In genomic region chr6:143114556-143114955, GRCm38 (mm10) we compare ENCODE assay signal across 8 mouse cellular contexts. TPM values are rescaled to one million over a fixed set of nuclear protein-coding genes. Genes with fewer than 3 reads are reported as not detected.
DNase-seq lines count a peak whose midpoint lies in the region; ATAC-seq lines count a peak whose summit lies in the region.

No protein-coding gene starts in this region.

- H3K4me1 ChIP-seq in kidney, embryonic 14.5 days (ENCODE audit: control insufficient read depth, insufficient read depth, low read length): peaks cover 5% of the 10 kb centered on the region; the same call in 1 of the 2 replicates
- H3K4me1 ChIP-seq in hindbrain, embryonic 10.5 days (replicated peaks): peaks cover 10% of the 10 kb centered on the region

- DNase-seq in testis, postnatal 10 days (ENCODE audit: low spot score): peak; percentile 39
- DNase-seq in testis, postnatal 14 days (ENCODE audit: low spot score): no peak
- peak; percentile 11 for DNase-seq in embryo, embryonic 9.5 days (ENCODE audit: extremely low spot score)
- DNase-seq in lung, postnatal 36 days: peak; percentile 68
- DNase-seq in thymus, postnatal 25 days: peak; percentile 79
- DNase-seq in gastrocnemius, postnatal 10 days: no peak
- DNase-seq in hindbrain, embryonic 10.5 days (ENCODE audit: low spot score): no peak

- no peak overlapping the region for H3K9ac ChIP-seq in kidney, embryonic 14.5 days (ENCODE audit: low read depth, low read length)

- no peaks in the 10 kb centered on the region for H3K9me3 ChIP-seq in kidney, embryonic 14.5 days (ENCODE audit: control insufficient read depth, low read length)
- H3K9me3 ChIP-seq in hindbrain, embryonic 10.5 days: no peaks in the 10 kb centered on the region

- no peak overlapping the region for H3K27ac ChIP-seq in kidney, embryonic 14.5 days (ENCODE audit: low read depth, low read length)
- H3K27ac ChIP-seq in hindbrain, embryonic 10.5 days: no peak overlapping the region

- H3K4me3 ChIP-seq in kidney, embryonic 14.5 days (ENCODE audit: low read length): no peak overlapping the region
- H3K4me3 ChIP-seq in hindbrain, embryonic 10.5 days: no peak overlapping the region

- WGBS in kidney, embryonic 14.5 days: 14% methylated on average over 2 of the region's 2 CpGs
- 4% methylated on average over 2 of the region's 2 CpGs for WGBS in hindbrain, embryonic 10.5 days

- H3K27me3 ChIP-seq in kidney, embryonic 14.5 days (ENCODE audit: control insufficient read depth, insufficient read depth, low read length): no peaks in the 10 kb centered on the region
- H3K27me3 ChIP-seq in hindbrain, embryonic 10.5 days (ENCODE audit: insufficient read depth, poor library complexity, severe bottlenecking): no peaks in the 10 kb centered on the region

- H3K36me3 ChIP-seq in kidney, embryonic 14.5 days (ENCODE audit: control insufficient read depth, insufficient read depth, low read length): no peaks in the 10 kb centered on the region
- no peaks in the 10 kb centered on the region for H3K36me3 ChIP-seq in hindbrain, embryonic 10.5 days

- H3K4me2 ChIP-seq in kidney, embryonic 14.5 days (replicated peaks; ENCODE audit: low read depth, low read length): no peak overlapping the region

- peak; percentile 70 for ATAC-seq in kidney, embryonic 14.5 days (ENCODE audit: low FRiP score, low TSS enrichment)

RNA-seq across cellular contexts. Expression of gene C2cd5, which starts 14.6 kb away (rescaled TPM):
- polyA plus RNA-seq in kidney, embryonic 14.5 days (2014; fragmentation: Nextera tagmentation; extraction: Ambion mirVana): 16.8 and 34.5 TPM in 2 replicates
- 10 to 100 TPM; 16.6 to 20.8 TPM for total RNA-seq in gastrocnemius, postnatal 10 days (2021)
- polyA plus RNA-seq in hindbrain, embryonic 10.5 days (2016; fragmentation: Nextera tagmentation; extraction: Ambion mirVana): 35.3 and 37.4 TPM in 2 replicates

RNA-seq across cellular contexts. Expression of gene Etnk1, which starts 52.5 kb away (rescaled TPM):
- 19.7 and 33.1 TPM in 2 replicates for polyA plus RNA-seq in kidney, embryonic 14.5 days (2014; fragmentation: Nextera tagmentation; extraction: Ambion mirVana)
- 10 to 100 TPM; 16.1 to 20.3 TPM for total RNA-seq in gastrocnemius, postnatal 10 days (2021)
- 19.7 and 22.9 TPM in 2 replicates for polyA plus RNA-seq in hindbrain, embryonic 10.5 days (2016; fragmentation: Nextera tagmentation; extraction: Ambion mirVana)

Comparison
In these comparisons a context has a peak if more than half of its experiments do, and no peak if none do; other contexts are left out.
1. DNase-seq: peak in testis, postnatal 10 days (single experiment), embryo, embryonic 9.5 days (single experiment), lung, postnatal 36 days (single experiment) and thymus, postnatal 25 days (single experiment); none in testis, postnatal 14 days (single experiment), gastrocnemius, postnatal 10 days (single experiment) and hindbrain, embryonic 10.5 days (single experiment).